Mouse (Mus musculus) C2C12 (cell line): ENCODE data around the gene Olfr172.

Experiments used
- CEBPB ChIP-seq: IDR thresholded peaks from one replicate; pipeline ENCODE4 v1.6.1; 2011; ENCODE audit warnings: low read depth, mild to moderate bottlenecking, control low read depth, moderate library complexity
- CTCF ChIP-seq: IDR thresholded peaks from one replicate; pipeline ENCODE4 v1.5.1; 2011; ENCODE audit not compliant: control insufficient read depth, insufficient read depth, insufficient read length
- FOSL1 ChIP-seq: IDR thresholded peaks from one replicate; pipeline ENCODE4 v1.8.0; 2011; ENCODE audit warnings: mild to moderate bottlenecking, low read length; ENCODE audit not compliant: poor library complexity, insufficient read depth, severe bottlenecking
- MAX ChIP-seq: IDR thresholded peaks from one replicate; pipeline ENCODE4 v1.6.1; 2011; ENCODE audit warnings: mild to moderate bottlenecking, control low read depth
- MYOG ChIP-seq: IDR thresholded peaks from one replicate; pipeline ENCODE4 v1.6.1; 2011; ENCODE audit not compliant: control insufficient read depth, insufficient read length; ENCODE audit errors: extremely low read depth
- USF1 ChIP-seq: IDR thresholded peaks from one replicate; pipeline ENCODE4 v1.6.1; 2011; ENCODE audit warnings: low read depth, mild to moderate bottlenecking, control low read depth, moderate library complexity

GRCm38 (mm10) chr16:58718666-58719120 is 44.3 kb downstream of the Olfr172 start, which contains the start of gene Gpr15:
- TF ChIP-seq CTCF (no peak), USF1 (no peak), CEBPB (no peak), MYOG (no peak), FOSL1 (no peak), MAX (no peak)
